Mouse (Mus musculus) limb, embryonic 10.5 days (tissue): ENCODE measurements at regions not wholly inside any gene's neighbourhood (a gene's known extent, or its start where the extent isn't known, plus 50 kb on each side); places are given as distances from the start of the nearest gene placed in this dataset.
A peak's percentile ranks its signal among the peaks of the same experiment; 100 is the strongest.

Experiments used
- DNase-seq: peaks from one replicate; pipeline ENCODE4 v3.0.0-alpha.2; 2017; ENCODE audit warnings: low spot score
- H3K27ac ChIP-seq: fragments of 300-500 bp; sonication (generic); 2 replicates; pipeline ENCODE4 v1.5.1; 2016; ENCODE audit warnings: mild to moderate bottlenecking
- H3K27me3 ChIP-seq: fragments of 300-500 bp; sonication (generic); 2 replicates; pipeline ENCODE4 v1.6.1; 2016; ENCODE audit warnings: low read depth, mild to moderate bottlenecking; ENCODE audit not compliant: poor library complexity, severe bottlenecking
- H3K36me3 ChIP-seq: fragments of 300-500 bp; sonication (generic); 2 replicates; pipeline ENCODE4 v1.6.1; 2016; ENCODE audit warnings: mild to moderate bottlenecking, moderate library complexity
- H3K4me1 ChIP-seq: fragments of 300-500 bp; sonication (generic); 2 replicates; pipeline ENCODE4 v1.6.1; 2016
- H3K4me3 ChIP-seq: fragments of 300-500 bp; sonication (generic); 2 replicates; pipeline ENCODE4 v1.5.1; 2016; ENCODE audit warnings: mild to moderate bottlenecking, moderate library complexity
- H3K9me3 ChIP-seq: fragments of 300-500 bp; sonication (generic); replicated peaks from 2 replicates; pipeline ENCODE4 v1.6.1; 2016; ENCODE audit warnings: mild to moderate bottlenecking
- WGBS: fragments of 180-500 bp; shearing (Covaris S2); methylation state at CpG from one replicate; pipeline ENCODE4 v1.1.7; 2016; 5-methylcytosine and 5-hydroxymethylcytosine counted together

DNA sequence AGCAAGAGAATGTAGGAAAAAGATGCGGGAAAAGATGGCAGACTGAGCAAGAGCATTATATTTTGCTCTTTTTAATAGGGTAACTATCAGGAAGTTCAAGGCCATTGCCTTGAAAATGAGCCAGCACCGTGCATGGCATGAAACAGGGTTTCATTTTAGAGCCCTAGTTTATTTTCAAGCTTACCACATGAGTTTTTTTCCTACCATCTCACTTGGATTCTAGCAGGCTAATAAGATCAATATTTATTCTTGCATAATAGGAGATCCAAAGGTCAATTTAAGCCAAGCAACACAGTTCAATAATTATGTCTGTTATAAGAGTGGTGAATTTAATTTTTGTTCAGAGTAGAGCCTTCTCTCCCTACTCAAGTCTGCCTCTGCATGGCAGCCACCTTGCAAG, 149.9 kb upstream of the Plppr1 start:
- no peaks in the 10 kb centered on the region for H3K27me3 ChIP-seq
- H3K36me3 ChIP-seq, result no peaks in the 10 kb centered on the region
- WGBS, result 83% methylated on average over 2 of the region's 2 CpGs
- H3K9me3 ChIP-seq, result no peaks in the 10 kb centered on the region
- H3K4me3 ChIP-seq, result no peak overlapping the region
- no peak overlapping the region for H3K27ac ChIP-seq
- no peak for DNase-seq
- peaks cover 35% of the 10 kb centered on the region for H3K4me1 ChIP-seq

DNA sequence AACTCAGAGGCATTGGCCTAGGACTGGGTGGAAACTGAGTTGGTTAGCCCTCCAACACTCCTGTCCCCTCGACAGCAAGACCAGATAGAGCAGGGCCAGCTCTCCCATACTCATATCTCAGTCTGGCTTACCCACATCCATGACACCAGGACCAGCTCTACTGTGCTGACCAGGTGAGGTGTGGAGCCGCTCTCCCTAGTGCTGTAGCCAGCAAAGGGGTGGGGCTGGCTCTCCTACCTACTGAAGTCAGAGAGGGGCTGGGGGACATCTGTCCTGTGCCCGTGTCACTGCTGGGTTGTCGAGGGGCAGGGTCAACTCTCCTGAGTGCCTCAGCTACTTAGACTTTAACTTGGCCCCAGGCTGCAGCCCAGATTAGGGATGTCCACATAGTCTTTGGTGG, 145.8 kb upstream of the Plppr1 start:
- Histone ChIP-seq H3K27ac (no peak overlapping the region), H3K36me3 (no peaks in the 10 kb centered on the region), H3K4me3 (no peak overlapping the region), H3K4me1 (peaks cover 5% of the 10 kb centered on the region), H3K27me3 (no peaks in the 10 kb centered on the region), H3K9me3 (no peaks in the 10 kb centered on the region)
- WGBS, result 75% methylated on average over 4 of the region's 4 CpGs
- no peak for DNase-seq

DNA sequence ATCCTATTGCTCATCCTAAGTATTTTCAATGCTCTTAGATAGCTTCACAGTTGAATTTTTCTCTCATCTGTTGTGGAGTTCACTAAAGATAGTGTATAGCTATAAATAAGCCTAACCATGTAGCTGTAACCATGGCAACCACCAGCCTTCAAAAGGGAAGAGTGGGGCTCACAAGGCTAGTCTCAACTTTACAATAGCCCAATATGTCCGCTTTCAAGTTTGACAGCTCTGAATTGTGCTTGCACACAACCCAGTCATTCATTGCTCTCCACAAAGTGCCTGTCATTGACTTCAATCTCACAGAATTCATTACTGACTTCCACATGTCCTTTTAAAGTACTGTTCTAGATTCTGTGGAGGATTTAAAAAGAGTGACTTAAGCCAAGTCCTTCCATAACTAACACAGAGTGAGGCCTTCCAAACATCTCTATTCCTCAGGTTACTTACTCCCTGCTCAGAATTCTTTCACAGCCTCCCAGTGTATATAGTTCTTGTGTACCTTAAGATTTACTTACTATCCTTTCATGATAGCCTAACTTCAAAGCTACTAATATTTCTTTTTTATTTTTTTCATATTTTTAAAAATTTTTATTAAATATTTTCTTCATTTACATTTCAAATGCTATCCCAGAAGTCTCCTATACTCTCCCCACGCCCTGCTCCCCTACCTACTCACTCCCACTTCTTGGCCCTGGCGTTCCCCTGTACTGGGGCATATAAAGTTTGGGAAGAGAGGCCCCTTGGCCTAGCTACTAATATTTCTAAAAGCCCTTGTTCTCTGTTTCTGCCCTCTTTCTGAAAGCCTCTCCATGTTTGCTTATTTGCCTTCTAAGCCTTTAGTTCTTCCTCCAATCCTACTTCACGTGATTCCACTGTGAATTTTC, 134.3 kb upstream of the Plppr1 start:
- H3K4me1 ChIP-seq, result no peaks in the 10 kb centered on the region
- H3K27me3 ChIP-seq, result no peaks in the 10 kb centered on the region
- no peaks in the 10 kb centered on the region for H3K9me3 ChIP-seq
- H3K36me3 ChIP-seq, result no peaks in the 10 kb centered on the region
- H3K4me3 ChIP-seq, result no peak overlapping the region
- WGBS, result 82% methylated on average over 4 of the region's 4 CpGs
- no peak overlapping the region for H3K27ac ChIP-seq
- no peak for DNase-seq

DNA sequence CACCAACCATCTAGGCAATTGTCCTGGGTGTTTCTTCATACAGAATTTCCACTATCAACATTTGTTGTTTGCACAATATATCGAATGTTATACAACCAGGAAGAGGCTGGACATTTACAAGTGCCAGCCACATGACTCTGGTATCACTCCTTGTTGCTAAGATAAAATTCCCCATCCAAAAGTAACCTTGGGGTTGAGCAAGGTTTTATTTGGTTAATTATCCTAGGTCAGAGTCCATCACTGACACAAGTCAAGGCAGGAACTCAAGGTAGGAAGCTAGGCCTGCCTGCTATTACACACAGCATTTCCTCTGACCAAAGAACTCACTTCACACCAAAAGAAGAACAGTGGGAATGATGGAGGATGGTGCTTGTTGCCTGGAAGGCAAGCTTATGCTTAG, 120.7 kb upstream of the Plppr1 start:
- Histone ChIP-seq H3K4me3 (no peak overlapping the region), H3K27ac (no peak overlapping the region), H3K27me3 (no peaks in the 10 kb centered on the region), H3K9me3 (no peaks in the 10 kb centered on the region), H3K36me3 (no peaks in the 10 kb centered on the region), H3K4me1 (no peaks in the 10 kb centered on the region)
- DNase-seq, result no peak
- 95% methylated on average over 1 of the region's 1 CpGs for WGBS

DNA sequence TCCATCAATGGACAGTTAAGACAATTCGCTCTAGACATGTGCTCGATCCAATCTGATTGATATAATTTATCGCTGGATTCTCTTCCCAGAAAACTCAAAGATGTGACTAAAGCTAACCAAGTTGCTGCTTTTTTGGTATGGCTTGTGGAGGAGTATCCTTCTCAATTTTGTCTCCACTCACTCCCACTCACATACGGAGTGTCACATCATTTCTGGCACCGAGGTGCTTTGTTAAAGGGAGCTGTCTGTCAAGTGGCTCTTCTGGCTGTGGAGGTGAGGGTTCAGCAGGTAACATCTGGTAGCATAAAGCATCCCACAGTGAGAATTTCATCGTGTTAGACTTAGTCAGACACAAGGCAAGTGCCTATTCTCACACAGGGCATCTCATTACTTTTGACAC, 120.2 kb upstream of the Plppr1 start:
- no peaks in the 10 kb centered on the region for H3K36me3 ChIP-seq
- no peaks in the 10 kb centered on the region for H3K4me1 ChIP-seq
- WGBS, result 89% methylated on average over 6 of the region's 6 CpGs
- no peak for DNase-seq
- H3K9me3 ChIP-seq, result no peaks in the 10 kb centered on the region
- H3K27me3 ChIP-seq, result no peaks in the 10 kb centered on the region
- no peak overlapping the region for H3K4me3 ChIP-seq
- no peak overlapping the region for H3K27ac ChIP-seq

DNA sequence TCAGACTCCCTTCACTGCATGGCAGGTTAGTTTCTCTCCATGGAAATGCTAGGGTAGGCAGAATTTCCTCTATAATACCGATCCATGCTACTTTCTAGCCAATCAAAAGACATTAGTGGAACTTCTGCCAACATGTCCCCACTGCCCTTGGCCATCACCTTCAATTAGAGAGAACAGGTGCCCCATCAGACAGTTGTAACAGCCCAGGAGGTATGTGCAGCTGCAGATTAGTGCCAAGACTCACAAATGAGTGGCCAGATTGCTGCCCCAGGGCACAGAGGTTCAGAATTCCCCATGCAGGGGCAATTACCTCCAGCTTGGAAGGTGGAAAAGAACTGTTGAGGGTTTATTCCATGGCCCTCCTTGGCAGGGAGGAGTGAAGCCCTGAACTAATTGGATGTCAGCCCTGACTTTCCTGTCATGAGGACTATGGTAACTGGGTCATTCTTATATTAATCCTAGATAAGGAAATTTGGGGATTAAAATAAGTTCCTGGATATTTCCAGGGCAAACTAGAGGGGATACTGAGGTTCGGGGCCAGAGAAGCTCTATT, 113.7 kb upstream of the Plppr1 start:
- Histone ChIP-seq H3K27me3 (no peaks in the 10 kb centered on the region), H3K27ac (no peak overlapping the region), H3K4me3 (no peak overlapping the region), H3K9me3 (no peaks in the 10 kb centered on the region), H3K36me3 (no peaks in the 10 kb centered on the region), H3K4me1 (peaks cover 19% of the 10 kb centered on the region)
- DNase-seq, result peak; percentile 34
- 92% methylated on average over 2 of the region's 2 CpGs for WGBS

DNA sequence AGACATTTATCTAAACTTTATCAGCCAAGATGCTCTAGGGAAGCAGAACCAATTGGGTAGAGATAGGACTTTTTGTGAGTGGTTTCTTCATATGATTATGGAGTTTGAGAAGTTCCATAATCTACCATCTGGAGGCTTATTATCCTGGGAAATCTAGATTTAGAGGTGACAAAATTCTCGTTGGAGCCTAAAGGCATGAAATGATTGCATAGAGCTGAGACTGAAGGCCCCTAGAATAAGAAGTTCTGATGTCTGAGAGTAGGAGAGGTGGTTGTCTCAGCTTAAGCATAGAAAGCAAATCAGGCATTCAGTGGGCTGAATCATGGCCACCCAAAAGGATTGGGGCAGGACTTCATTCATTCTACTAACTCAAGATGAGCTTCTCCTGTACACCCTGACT, 106.1 kb upstream of the Plppr1 start:
- 79% methylated on average over 1 of the region's 1 CpGs for WGBS

DNA sequence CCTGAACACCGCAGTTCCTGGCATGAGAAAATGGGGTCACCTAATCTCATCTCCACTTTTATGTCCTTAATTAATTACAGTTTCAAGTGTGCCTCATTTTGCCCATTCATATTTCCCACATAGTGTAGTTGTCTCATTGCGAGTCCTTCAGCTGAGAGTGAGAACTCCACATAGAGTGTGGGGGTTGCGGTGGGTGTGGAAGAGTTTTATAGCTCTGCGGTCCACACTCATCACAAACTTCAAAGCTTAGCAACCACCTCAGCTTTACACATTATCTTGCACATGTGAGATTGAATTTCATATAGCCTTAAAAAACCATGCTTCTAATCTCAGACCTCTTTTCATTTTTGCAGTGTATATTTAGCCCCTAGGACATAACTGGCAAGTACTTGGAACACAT, 83.3 kb upstream of the Plppr1 start:
- no peak for DNase-seq
- 94% methylated on average over 4 of the region's 4 CpGs for WGBS

More for the DNA sequence above, 106.1 kb upstream of the Plppr1 start:
- no peaks in the 10 kb centered on the region for H3K27me3 ChIP-seq
- no peak for DNase-seq
- H3K4me1 ChIP-seq, result no peaks in the 10 kb centered on the region
- no peaks in the 10 kb centered on the region for H3K9me3 ChIP-seq
- no peak overlapping the region for H3K27ac ChIP-seq
- no peaks in the 10 kb centered on the region for H3K36me3 ChIP-seq
- H3K4me3 ChIP-seq, result no peak overlapping the region

DNA sequence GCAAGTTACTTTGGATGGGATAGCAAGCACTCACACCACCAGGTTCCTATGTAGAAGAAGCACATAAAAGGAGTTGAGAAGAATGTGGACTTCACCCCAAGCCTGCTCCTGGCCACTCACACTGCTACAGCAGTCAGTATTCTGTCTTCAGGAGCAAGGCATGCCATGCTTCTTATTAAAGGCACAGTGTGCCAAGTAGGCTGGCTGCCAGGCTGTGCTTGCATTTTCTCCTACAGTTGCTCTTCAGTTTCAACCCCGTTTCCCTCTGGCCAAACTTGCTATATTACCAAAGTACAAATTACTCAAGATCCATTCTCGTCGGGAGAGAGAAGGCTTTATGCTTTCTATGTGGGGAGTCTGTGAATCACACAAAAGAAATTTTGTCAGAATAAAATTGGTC, 67.1 kb upstream of the Plppr1 start:
- no peaks in the 10 kb centered on the region for H3K9me3 ChIP-seq
- no peak overlapping the region for H3K4me3 ChIP-seq
- H3K4me1 ChIP-seq, result peaks cover 16% of the 10 kb centered on the region
- no peak overlapping the region for H3K27ac ChIP-seq
- DNase-seq, result no peak
- H3K36me3 ChIP-seq, result no peaks in the 10 kb centered on the region
- 81% methylated on average over 3 of the region's 3 CpGs for WGBS
- H3K27me3 ChIP-seq, result no peaks in the 10 kb centered on the region

More for the DNA sequence above, 83.3 kb upstream of the Plppr1 start:
- no peak overlapping the region for H3K27ac ChIP-seq
- no peaks in the 10 kb centered on the region for H3K27me3 ChIP-seq
- no peak overlapping the region for H3K4me3 ChIP-seq
- no peaks in the 10 kb centered on the region for H3K9me3 ChIP-seq
- H3K36me3 ChIP-seq, result no peaks in the 10 kb centered on the region
- H3K4me1 ChIP-seq, result no peaks in the 10 kb centered on the region
